Mouse (Mus musculus): Measurements from ENCODE around the gene Slc12a4. TPM values are rescaled to one million over a fixed set of nuclear protein-coding genes. Genes with fewer than 3 reads are reported as not detected.

Gene Slc12a4
- polyA plus RNA-seq, 1 experiment, result 69.6 TPM

DNA sequence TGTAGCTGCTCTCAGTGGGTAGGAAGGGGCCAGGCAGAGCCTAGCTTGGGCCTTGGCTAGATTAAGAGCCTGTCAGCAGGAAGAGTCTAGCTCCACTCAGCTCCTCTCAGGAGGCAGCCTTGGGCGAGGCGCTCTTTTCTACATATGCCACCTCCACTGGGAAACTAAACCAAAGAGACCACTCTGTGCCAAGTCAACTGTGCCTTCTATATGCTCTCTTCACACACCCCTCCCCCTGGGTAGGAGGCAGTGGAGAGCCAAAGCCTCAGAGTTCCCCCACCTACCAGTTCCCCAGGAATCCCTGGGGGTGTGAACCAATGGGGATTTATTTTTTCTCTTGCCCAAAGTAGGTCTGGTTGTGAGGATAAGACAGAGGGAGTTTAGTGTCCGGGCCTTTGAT lies 34.6 kb downstream of the Slc12a4 start:
- no peak for DNase-seq (ENCODE audit: low spot score)

DNA sequence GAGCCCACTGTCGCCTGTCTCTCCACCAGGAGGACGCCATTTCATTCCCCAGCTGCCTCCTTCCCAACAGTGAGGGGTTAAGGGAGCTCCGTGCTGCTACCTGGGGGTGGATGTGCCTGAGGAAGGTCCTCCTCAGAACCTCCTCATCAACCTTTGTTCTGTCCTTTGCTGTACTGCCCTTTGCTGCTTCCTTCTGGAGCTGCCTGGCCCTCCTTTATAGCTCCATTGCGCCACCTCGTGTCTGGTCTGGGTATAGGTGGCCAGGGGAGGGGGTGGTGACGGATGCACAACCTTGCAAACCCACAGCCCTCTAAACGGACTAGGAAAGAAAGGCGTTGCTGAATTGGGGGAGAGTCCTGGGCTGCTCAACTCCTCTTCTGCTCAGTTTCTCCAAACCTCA lies 35.3 kb downstream of the Slc12a4 start:
- peak; percentile 81 for DNase-seq (ENCODE audit: low spot score)

DNA sequence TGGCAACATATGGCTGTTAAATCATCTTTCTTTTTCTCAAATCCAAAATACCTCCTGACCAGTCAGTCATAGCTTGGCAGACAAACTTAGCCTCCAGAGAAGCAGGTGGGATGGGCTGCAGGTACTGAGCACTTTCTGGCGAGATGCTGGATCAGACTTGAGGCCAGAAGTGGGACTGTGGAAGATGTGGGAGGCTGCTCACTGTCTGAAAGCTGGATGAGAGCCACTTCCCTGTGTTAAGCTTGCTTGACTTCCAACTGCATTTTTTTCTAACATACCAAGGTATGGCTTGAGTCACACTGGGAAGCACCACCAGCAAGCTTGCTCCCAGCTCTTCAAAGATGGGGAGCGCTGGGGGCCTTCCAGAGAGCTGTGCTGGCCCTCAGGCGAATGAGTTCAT lies 40.8 kb downstream of the Slc12a4 start:
- no peak for DNase-seq (ENCODE audit: low spot score)

DNA sequence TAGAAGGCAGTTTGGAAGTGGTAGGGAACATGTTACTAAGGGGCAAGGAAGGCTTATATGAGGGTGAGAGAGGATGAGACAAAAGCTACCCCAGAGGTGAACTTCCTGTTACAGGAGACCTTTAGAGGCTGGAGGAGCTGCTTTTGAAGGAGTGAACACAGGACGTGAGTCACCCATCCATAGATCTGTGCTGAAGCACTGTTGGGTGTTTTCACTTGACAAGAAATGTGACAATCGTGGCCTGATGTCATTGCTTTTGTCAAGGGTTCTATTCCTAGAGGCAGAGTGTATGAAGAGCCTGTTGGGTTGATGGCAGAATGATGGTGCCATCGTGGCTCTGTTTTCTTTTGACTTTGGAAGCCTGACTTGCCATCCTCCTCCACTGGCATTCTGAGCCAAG lies 46.5 kb downstream of the Slc12a4 start:
- no peak for DNase-seq (ENCODE audit: low spot score)

DNA sequence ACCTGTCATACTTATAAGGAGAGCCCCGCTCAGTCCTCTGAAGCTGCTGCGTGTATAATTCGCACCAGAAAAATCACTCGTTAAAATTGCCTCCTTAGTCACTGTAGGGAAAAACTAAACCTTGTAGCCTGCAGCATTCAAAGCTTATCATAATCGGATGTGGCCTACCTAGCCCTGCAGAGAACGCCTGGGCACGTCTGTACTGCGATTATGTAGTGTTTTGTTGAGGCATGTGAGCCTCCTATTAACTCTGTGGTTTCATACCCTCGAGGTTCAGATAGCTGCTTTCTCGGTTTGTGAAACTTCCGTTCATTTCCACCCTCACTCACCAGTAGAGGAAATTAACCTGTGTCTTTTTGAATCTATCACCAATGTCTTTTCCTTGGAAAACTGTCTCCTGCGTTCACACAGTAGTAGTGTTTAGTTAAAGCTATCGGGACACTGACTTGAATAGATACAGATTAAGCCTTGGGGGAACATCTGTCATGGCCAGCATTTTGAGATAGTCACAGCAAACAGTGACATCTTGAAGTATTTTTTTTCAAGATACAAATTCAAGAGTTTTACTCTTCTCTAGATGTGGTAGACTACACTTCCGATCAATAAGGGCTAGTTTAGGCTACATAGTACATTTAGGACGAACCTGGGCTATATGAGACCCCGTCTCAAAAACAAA lies 64.8 kb downstream of the Slc12a4 start:
- DNase-seq (ENCODE audit: low spot score), result no peak

DNA sequence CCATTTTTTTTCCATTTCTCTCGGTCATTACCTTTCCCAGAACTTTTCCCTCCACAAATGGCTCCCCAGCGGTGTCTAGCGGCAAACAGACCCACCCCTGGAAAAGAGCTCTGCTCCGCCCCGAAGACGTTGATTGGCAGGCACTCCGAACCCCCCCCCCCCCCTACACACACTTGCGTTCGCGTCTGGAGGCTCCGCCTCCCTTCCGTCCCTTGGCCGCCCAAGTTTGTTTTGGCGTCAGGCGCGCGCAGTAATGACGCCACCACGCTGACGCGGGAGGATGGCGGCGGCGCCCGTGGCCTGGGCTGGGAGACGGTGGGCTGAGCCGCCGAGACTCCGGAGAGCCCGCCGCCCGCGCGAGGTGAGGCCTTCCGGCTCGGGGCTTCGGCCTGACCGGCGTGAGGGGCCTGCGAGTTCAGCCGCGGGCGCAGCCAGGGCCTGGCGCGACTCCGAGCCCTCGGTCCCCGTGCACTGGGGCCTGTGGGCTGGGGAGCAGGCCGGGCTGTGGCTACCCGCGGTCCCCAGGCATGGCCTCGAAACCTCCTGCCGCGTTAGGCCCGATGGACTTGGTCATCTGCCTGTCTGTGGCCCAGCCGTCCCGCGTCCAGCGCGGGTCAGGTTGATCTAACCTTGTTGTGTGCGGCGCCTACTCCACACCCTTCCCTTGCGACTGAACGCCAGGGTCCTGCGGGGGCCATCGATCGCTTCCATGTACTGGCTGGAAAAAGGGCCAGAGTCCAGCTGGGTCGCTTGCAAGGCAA lies 65.5 kb downstream of the Slc12a4 start, which contains the start of gene Pskh1:
Gene Pskh1 (plus strand): TSS at position 262 of the 761 bp plus-strand sequence.
- DNase-seq (ENCODE audit: low spot score), result peak; percentile 96

DNA sequence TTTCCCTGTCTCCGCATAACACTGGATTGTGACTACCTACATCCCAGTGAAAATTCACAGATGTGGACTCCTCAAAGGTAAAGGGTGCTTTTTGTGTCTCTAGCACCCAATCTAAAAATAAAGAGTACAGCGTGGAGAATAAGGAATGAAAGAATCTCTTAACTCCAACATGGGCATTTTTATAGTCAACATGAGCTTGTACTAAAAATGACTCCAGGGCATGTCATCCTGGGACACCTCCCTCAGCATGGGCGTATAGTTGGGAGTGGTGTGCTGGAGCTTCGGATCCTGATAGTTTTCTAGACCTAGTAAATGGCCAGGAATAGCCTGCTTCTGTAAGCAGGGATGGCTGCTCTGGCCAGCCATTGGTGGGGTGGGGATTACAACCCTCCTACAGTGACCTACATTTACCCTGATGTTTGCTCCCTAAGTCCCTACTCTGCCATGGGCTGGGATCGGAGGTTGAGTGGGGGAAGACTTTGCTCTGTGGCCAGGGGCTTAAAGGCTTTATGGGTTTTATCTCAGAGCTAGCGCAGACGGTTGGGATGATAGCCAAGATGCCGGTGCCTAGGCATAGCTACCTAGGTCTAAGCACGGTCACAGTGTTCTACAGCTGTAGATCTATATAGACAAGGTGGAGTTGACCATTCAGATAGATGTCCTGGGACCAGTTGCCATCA lies 68.0 kb downstream of the Slc12a4 start:
- no peak for DNase-seq (ENCODE audit: low spot score)

Other genes starting within 250 kb of the Slc12a4 start
- 5.2 and 5.9 TPM in 2 replicates for gene Gfod2, start 207.4 kb downstream of the Slc12a4 start, polyA plus RNA-seq (2012; rRNA removed)
- gene Ranbp10, start 138.7 kb downstream of the Slc12a4 start, polyA plus RNA-seq (2012; rRNA removed), result 17.7 and 18.2 TPM in 2 replicates
- gene Tsnaxip1, start 138.4 kb downstream of the Slc12a4 start, polyA plus RNA-seq (2012; rRNA removed), result not detected in 2 replicates
- gene Cenpt, start 112.8 kb downstream of the Slc12a4 start, polyA plus RNA-seq (2012; rRNA removed), result 14.5 and 21.2 TPM in 2 replicates
- gene Thap11, start 111.0 kb downstream of the Slc12a4 start, polyA plus RNA-seq (2012; rRNA removed), result 42.2 and 44.4 TPM in 2 replicates
- gene Nutf2, start 105.5 kb downstream of the Slc12a4 start, polyA plus RNA-seq (2012; rRNA removed), result 79.8 and 95.3 TPM in 2 replicates
- 38.1 and 44.6 TPM in 2 replicates for gene Edc4, start 85.2 kb downstream of the Slc12a4 start, polyA plus RNA-seq (2012; rRNA removed)
- gene Nrn1l, start 72.5 kb downstream of the Slc12a4 start, polyA plus RNA-seq (2012; rRNA removed), result 1.9 and 2.0 TPM in 2 replicates
- 30.0 and 32.6 TPM in 2 replicates for gene Pskh1, start 65.7 kb downstream of the Slc12a4 start, polyA plus RNA-seq (2012; rRNA removed)
- gene Ctrl, start 32.2 kb downstream of the Slc12a4 start, polyA plus RNA-seq (2012; rRNA removed), result 1.4 and 1.8 TPM in 2 replicates
- gene Psmb10, start 27.7 kb downstream of the Slc12a4 start, polyA plus RNA-seq (2012; rRNA removed), result 82.8 and 98.7 TPM in 2 replicates
- gene Lcat, start 22.7 kb downstream of the Slc12a4 start, polyA plus RNA-seq (2012; rRNA removed), result 3.7 and 5.2 TPM in 2 replicates
- 0.12 and 0.17 TPM in 2 replicates for gene Dpep3, start 13.3 kb upstream of the Slc12a4 start, polyA plus RNA-seq (2012; rRNA removed)
- 16.6 and 19.3 TPM in 2 replicates for gene Dus2, start 25.2 kb upstream of the Slc12a4 start, polyA plus RNA-seq (2012; rRNA removed)
- 0.06 and 0.07 TPM in 2 replicates for gene Dpep2nb, start 39.9 kb upstream of the Slc12a4 start, polyA plus RNA-seq (2012; rRNA removed)
- gene Ddx28, start 45.8 kb upstream of the Slc12a4 start, polyA plus RNA-seq (2012; rRNA removed), result 10.5 and 11.8 TPM in 2 replicates
- 15.4 and 19.9 TPM in 2 replicates for gene Nfatc3, start 92.7 kb upstream of the Slc12a4 start, polyA plus RNA-seq (2012; rRNA removed)
- gene Esrp2, start 170.9 kb upstream of the Slc12a4 start, polyA plus RNA-seq (2012; rRNA removed), result 57.5 and 70.1 TPM in 2 replicates
- gene Pla2g15, start 184.3 kb upstream of the Slc12a4 start, polyA plus RNA-seq (2012; rRNA removed), result 13.5 and 18.5 TPM in 2 replicates
- 36.0 and 45.0 TPM in 2 replicates for gene Slc7a6, start 202.8 kb upstream of the Slc12a4 start, polyA plus RNA-seq (2012; rRNA removed)
- gene Slc7a6os, start 244.8 kb upstream of the Slc12a4 start, polyA plus RNA-seq (2012; rRNA removed), result 25.8 and 26.3 TPM in 2 replicates
- gene Prmt7, start 244.8 kb upstream of the Slc12a4 start, polyA plus RNA-seq (2012; rRNA removed), result 16.6 and 19.1 TPM in 2 replicates

Measured in urinary bladder, adult 2 months (tissue).